Mouse (Mus musculus) E14TG2a.4 (cell line): ENCODE results near the gene Gpc1.

Experiments used
- H3K27me3 ChIP-seq: 2 replicates; pipeline ENCODE4 v1.6.1; 2014; ENCODE audit warnings: low read length, control low read depth; ENCODE audit not compliant: insufficient read depth
- H3K36me3 ChIP-seq: 2 replicates; pipeline ENCODE4 v1.6.1; 2014; ENCODE audit warnings: low read length, control low read depth; ENCODE audit not compliant: insufficient read depth
- H3K4me1 ChIP-seq: replicated peaks from 2 replicates; pipeline ENCODE4 v1.6.1; 2014; ENCODE audit warnings: low read depth, low read length, control low read depth
- H3K4me3 ChIP-seq: replicated peaks from 2 replicates; pipeline ENCODE4 v1.5.1; 2014; ENCODE audit warnings: mild to moderate bottlenecking, low read length
- H3K9me3 ChIP-seq: 2 replicates; pipeline ENCODE4 v1.6.1; 2014; ENCODE audit warnings: low read length, control low read depth
- CTCF ChIP-seq: conservative IDR thresholded peaks from 2 replicates; pipeline ENCODE4 v1.5.1; 2014; ENCODE audit warnings: low read length
- NANOG ChIP-seq: IDR thresholded peaks from 2 replicates; pipeline ENCODE4 v1.6.1; 2014; ENCODE audit warnings: borderline replicate concordance, low read length, mixed read lengths
- POU5F1 ChIP-seq: IDR thresholded peaks from 2 replicates; pipeline ENCODE4 v1.6.1; 2014; ENCODE audit warnings: low read length, borderline replicate concordance

The Gpc1 gene

DNA sequence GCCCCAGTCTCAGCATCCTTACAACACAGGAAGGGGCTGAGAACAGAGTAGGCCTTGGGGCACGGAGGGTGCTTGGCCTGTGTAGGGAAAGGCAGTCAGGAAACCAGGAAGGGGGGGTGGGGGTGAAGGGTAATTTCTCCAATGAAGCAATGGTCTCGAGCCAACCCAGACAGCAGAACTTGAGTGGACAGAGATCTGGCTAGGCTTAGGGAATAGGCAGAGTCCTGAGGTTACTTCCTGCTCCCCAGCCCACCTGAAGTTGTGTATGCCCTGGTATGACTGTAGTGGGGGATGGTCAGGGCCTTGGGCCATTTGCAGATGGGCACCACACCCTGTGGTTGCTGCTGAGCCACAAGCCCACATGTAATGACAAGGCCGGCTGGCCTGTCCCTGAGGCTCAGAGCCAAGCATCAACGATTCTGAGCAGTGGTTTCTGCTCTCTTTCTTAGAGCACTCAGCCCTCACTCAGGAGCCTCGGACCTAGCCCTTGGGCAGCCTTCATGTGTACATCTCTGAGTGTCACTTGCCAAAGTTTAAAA, 15.6 kb upstream of the Gpc1 start:
- TF ChIP-seq POU5F1 (no peak), NANOG (no peak), CTCF (no peak)
- Histone ChIP-seq H3K36me3 (no peaks in the 10 kb centered on the region), H3K4me1 (no peaks in the 10 kb centered on the region), H3K27me3 (no peaks in the 10 kb centered on the region), H3K9me3 (peaks cover 16% of the 10 kb centered on the region), H3K4me3 (no peak overlapping the region)

- peaks cover 26% of the 10 kb centered on the region for H3K4me1 ChIP-seq
- H3K9me3 ChIP-seq = no peaks in the 10 kb centered on the region
- peak overlapping the region; percentile 86 for H3K4me3 ChIP-seq
- no peaks in the 10 kb centered on the region for H3K36me3 ChIP-seq
- H3K27me3 ChIP-seq = peaks cover 64% of the 10 kb centered on the region
- TF ChIP-seq NANOG = no peak
- no peak for TF ChIP-seq CTCF
- no peak for TF ChIP-seq POU5F1
These were observed 738 bp upstream of the Gpc1 start for GRCm38 (mm10) chr1:92830626-92831187.

DNA sequence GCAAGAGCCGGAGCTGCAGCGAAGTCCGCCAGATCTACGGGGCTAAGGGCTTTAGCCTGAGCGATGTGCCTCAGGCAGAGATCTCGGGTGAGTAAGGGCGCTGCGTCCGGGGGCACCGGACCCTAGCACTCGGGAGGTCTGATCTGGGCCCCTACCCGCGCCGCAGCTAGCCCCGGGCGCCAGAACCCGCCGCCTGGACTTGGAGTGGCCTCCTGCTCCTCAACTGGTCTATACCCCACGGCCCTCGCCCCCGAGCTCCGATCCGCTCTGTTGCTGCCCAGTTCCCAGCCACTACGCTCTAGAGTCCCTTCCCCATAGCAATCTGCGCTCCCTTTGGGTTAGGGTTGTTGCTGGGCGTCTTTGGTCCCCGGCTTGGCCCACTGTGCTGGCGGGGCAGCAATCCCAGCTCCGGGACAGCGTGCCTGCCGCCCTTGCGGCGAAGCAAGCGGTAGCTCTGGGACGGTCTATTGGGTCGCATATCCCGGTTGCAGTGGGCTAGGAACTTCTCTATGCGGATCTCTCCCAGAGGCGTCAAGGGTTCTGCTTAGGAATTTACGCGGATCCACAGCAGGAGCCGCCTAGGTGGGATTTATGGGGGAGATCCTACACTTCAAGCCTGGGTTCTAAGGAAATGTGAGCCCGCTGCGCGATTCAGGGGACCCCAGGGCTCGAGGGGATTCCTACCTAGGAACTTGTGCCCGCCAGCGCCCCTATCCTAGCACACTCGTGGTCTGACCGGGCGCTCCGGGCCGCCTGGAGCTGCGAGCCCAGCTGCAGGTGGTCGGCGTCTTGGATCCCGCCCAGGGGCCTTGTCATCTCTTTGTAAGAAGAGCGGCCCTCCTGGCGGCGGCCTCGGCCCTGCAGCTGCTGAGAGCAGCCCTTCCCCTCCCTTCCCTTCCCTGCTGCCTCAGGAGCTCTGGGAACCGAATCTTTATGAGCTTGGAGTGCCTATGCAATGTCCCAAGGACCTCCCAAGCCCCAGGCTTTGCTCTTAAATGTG, 866 bp downstream of the Gpc1 start:
- TF ChIP-seq CTCF (no peak), POU5F1 (no peak), NANOG (no peak)
- peaks cover 51% of the 10 kb centered on the region for H3K27me3 ChIP-seq
- H3K36me3 ChIP-seq = 0 out of 2 replicates have a peak, but pooled peaks cover 3% of the 10 kb centered on the region
- H3K4me1 ChIP-seq = peaks cover 26% of the 10 kb centered on the region
- H3K9me3 ChIP-seq = no peaks in the 10 kb centered on the region
- peak overlapping the region; percentile 86 for H3K4me3 ChIP-seq

DNA sequence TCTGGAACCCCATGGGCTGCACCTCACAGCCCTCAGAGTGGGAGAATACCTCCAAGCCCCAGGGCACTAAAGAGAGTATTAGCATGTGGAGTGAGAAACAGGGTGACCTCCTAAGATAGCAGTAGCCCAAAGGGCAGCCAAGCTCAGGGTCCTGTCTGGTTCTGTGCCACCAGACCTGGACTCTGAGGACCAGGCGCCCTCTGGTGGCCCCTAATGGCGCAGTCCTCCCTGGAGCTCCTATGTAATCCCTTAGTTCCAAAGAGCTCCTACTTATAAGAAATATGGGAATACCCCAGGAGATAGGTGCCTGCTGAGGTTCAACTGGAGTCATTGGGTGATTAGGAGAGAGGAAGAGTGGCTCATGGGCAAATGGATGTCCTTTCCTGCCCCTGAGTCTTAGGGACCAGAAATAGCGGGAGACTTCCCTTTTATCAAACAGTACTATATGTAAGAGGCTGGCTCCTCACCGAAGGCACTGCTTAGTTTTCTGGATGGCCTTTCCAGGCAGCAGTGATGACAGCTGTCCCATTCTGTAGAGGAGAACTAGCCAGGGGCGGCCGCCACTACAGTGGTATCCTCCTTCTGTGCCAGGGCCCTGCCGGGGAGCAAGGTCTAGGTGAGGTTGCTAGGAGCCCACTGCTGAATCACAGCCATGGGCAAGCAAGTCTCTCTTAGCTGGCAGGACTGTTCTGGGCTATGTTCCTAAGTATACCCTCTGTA, 2.7 kb downstream of the Gpc1 start:
- TF ChIP-seq NANOG = no peak
- peak; percentile 82 for TF ChIP-seq CTCF
- peaks cover 39% of the 10 kb centered on the region for H3K27me3 ChIP-seq
- no peak overlapping the region for H3K4me3 ChIP-seq
- H3K4me1 ChIP-seq = peaks cover 26% of the 10 kb centered on the region
- no peaks in the 10 kb centered on the region for H3K9me3 ChIP-seq
- 0 out of 2 replicates have a peak, but pooled peaks cover 3% of the 10 kb centered on the region for H3K36me3 ChIP-seq

- Histone ChIP-seq H3K9me3 (no peaks in the 10 kb centered on the region), H3K4me3 (no peak overlapping the region), H3K36me3 (0 out of 2 replicates have a peak, but pooled peaks cover 3% of the 10 kb centered on the region), H3K27me3 (peaks cover 7% of the 10 kb centered on the region), H3K4me1 (peaks cover 19% of the 10 kb centered on the region)
- TF ChIP-seq POU5F1 (no peak), NANOG (no peak), CTCF (no peak)
These were observed 6.7 kb downstream of the Gpc1 start for GRCm38 (mm10) chr1:92837931-92838833.

GRCm38 (mm10) chr1:92839211-92839610, 7.8 kb downstream of the Gpc1 start:
- Histone ChIP-seq H3K27me3 (no peaks in the 10 kb centered on the region), H3K36me3 (0 out of 2 replicates have a peak, but pooled peaks cover 3% of the 10 kb centered on the region), H3K9me3 (no peaks in the 10 kb centered on the region), H3K4me1 (peaks cover 12% of the 10 kb centered on the region), H3K4me3 (no peak overlapping the region)
- TF ChIP-seq NANOG = no peak
- no peak for TF ChIP-seq POU5F1
- no peak for TF ChIP-seq CTCF

- Histone ChIP-seq H3K9me3 (no peaks in the 10 kb centered on the region), H3K4me3 (no peak overlapping the region), H3K36me3 (0 out of 2 replicates have a peak, but pooled peaks cover 3% of the 10 kb centered on the region), H3K4me1 (peaks cover 12% of the 10 kb centered on the region), H3K27me3 (no peaks in the 10 kb centered on the region)
- TF ChIP-seq CTCF (0 out of 2 replicates have a peak, but pooled peaks have one; percentile 3), POU5F1 (no peak)
These were observed 8.9 kb downstream of the Gpc1 start for GRCm38 (mm10) chr1:92840231-92840890.
